Mouse (Mus musculus) heart, adult 10 weeks (tissue): Measurements from ENCODE around the gene Vmn1r173. TPM values are rescaled to one million over a fixed set of nuclear protein-coding genes. Genes with fewer than 3 reads are reported as not detected.

ENCODE experiments used
- polyA plus RNA-seq: library from polyadenylated mRNA; stranded (reverse); fragments of 350-450 nt; fragmentation: Illumina TruSeq; extraction: RNeasy Lipid Tissue Mini Kit (QIAGEN cat#74804); gene quantifications from one replicate; pipeline ENCODE4 v1.2.3, GENCODE M21; 2014; ENCODE audit warnings: low read depth, low replicate concordance

Vmn1r173 gene
- not detected for polyA plus RNA-seq

GRCm38 (mm10) chr7:23700403-23700802 lies at the start of gene Vmn1r173:
TSS of gene Vmn1r173 (plus strand) at chr7:23700703.

GRCm38 (mm10) chr7:23658016-23658415 lies 42.5 kb upstream of the Vmn1r173 start, which contains the start of gene Vmn1r172:
TSS of gene Vmn1r172 (plus strand) at chr7:23658316.

GRCm38 (mm10) chr7:23751970-23752369 lies 51.5 kb downstream of the Vmn1r173 start, which contains the start of gene Vmn1r174:
TSS of gene Vmn1r174 (plus strand) at chr7:23752270.

Other genes with a start within 250 kb of the Vmn1r173 start
- gene Vmn1r167, start 193.5 kb upstream of the Vmn1r173 start, polyA plus RNA-seq, result not detected
- not detected for gene Vmn1r168, start 161.0 kb upstream of the Vmn1r173 start, polyA plus RNA-seq
- not detected for gene Vmn1r169, start 125.2 kb upstream of the Vmn1r173 start, polyA plus RNA-seq
- gene Vmn1r170, start 94.5 kb upstream of the Vmn1r173 start, polyA plus RNA-seq, result not detected
- not detected for gene Vmn1r171, start 70.0 kb upstream of the Vmn1r173 start, polyA plus RNA-seq
- gene Vmn1r172, start 42.4 kb upstream of the Vmn1r173 start, polyA plus RNA-seq, result not detected
- not detected for gene Vmn1r174, start 51.6 kb downstream of the Vmn1r173 start, polyA plus RNA-seq
- gene Vmn1r175, start 109.9 kb downstream of the Vmn1r173 start, polyA plus RNA-seq, result not detected
- not detected for gene Vmn1r176, start 136.7 kb downstream of the Vmn1r173 start, polyA plus RNA-seq
- not detected for gene Vmn1r177, start 165.7 kb downstream of the Vmn1r173 start, polyA plus RNA-seq
- not detected for gene Vmn1r178, start 191.3 kb downstream of the Vmn1r173 start, polyA plus RNA-seq
- gene Vmn1r179, start 226.3 kb downstream of the Vmn1r173 start, polyA plus RNA-seq, result not detected
- not detected for gene Vmn1r180, start 249.9 kb downstream of the Vmn1r173 start, polyA plus RNA-seq